Comparison of ENCODE assay signal across 10 mouse cellular contexts in genomic region chr13:98027122-98027521, GRCm38 (mm10).
DNase-seq lines count a peak whose midpoint lies in the region; ATAC-seq and TF ChIP-seq lines count a peak whose summit lies in the region.
"Had no signal": no experiment of that assay in that cellular context is flagged by ENCODE, and none has a peak within 500 bp of the region (broad histone marks: within the 10 kb centered on the region; RNA-seq: fewer than 3 reads in every experiment).

No protein-coding gene starts in this region.

- WGBS in heart, embryonic 13.5 days = 71% methylated on average over 5 of the region's 5 CpGs
- WGBS in heart, embryonic 10.5 days = 73% methylated on average over 5 of the region's 5 CpGs
- WGBS in liver, postnatal 0 days (ENCODE audit: insufficient replicate concordance) = 64% methylated on average over 5 of the region's 5 CpGs
- 68% methylated on average over 5 of the region's 5 CpGs for WGBS in intestine, postnatal 0 days

- TF ChIP-seq CTCF in liver, postnatal 0 days (IDR thresholded peaks at IDR 0.05; ENCODE audit: low read depth) = 0 out of 2 replicates have a peak, but pooled peaks have one; percentile 9
- TF ChIP-seq CTCF in intestine, postnatal 0 days (IDR thresholded peaks at IDR 0.05; ENCODE audit: low read depth) = peak; percentile 56

- H3K27me3 ChIP-seq in heart, embryonic 13.5 days (replicated peaks) = no peaks in the 10 kb centered on the region
- H3K27me3 ChIP-seq in heart, embryonic 10.5 days (ENCODE audit: insufficient read depth, poor library complexity, severe bottlenecking) = no peaks in the 10 kb centered on the region
- 0 out of 2 replicates have a peak, but pooled peaks cover 3% of the 10 kb centered on the region for H3K27me3 ChIP-seq in liver, postnatal 0 days (ENCODE audit: insufficient read depth, low read length)
- H3K27me3 ChIP-seq in intestine, postnatal 0 days (replicated peaks; ENCODE audit: control insufficient read depth, insufficient read depth, low read length) = no peaks in the 10 kb centered on the region
- H3K27me3 ChIP-seq in myocyte (ENCODE audit: control insufficient read depth, insufficient read depth, insufficient read length) = no peaks in the 10 kb centered on the region
- H3K27me3 ChIP-seq: forebrain, embryonic 15.5 days; hindbrain, embryonic 13.5 days had no signal

- H3K9ac ChIP-seq in heart, embryonic 13.5 days = no peak overlapping the region
- H3K9ac ChIP-seq in liver, postnatal 0 days (replicated peaks) = no peak overlapping the region
- H3K9ac ChIP-seq in intestine, postnatal 0 days (ENCODE audit: low read depth, low read length) = no peak overlapping the region
- H3K9ac ChIP-seq: forebrain, embryonic 15.5 days; hindbrain, embryonic 13.5 days had no signal

- no peak for TF ChIP-seq POLR2A in myocyte (IDR thresholded peaks at IDR 0.05; ENCODE audit: insufficient read length, low read depth)

- H3K36me3 ChIP-seq in heart, embryonic 13.5 days = no peaks in the 10 kb centered on the region
- H3K36me3 ChIP-seq in heart, embryonic 10.5 days = no peaks in the 10 kb centered on the region
- H3K36me3 ChIP-seq in liver, postnatal 0 days (replicated peaks; ENCODE audit: insufficient read depth, low read length) = no peaks in the 10 kb centered on the region
- no peaks in the 10 kb centered on the region for H3K36me3 ChIP-seq in intestine, postnatal 0 days (ENCODE audit: control insufficient read depth, insufficient read depth)
- H3K36me3 ChIP-seq in myocyte (ENCODE audit: control insufficient read depth, insufficient read depth) = no peaks in the 10 kb centered on the region
- H3K36me3 ChIP-seq: forebrain, embryonic 15.5 days; hindbrain, embryonic 13.5 days had no signal

- no peak for ATAC-seq in heart, embryonic 13.5 days (ENCODE audit: extremely low read depth, insufficient number of reproducible peaks, low FRiP score, low TSS enrichment)
- ATAC-seq in liver, postnatal 0 days = no peak
- no peak for ATAC-seq in intestine, postnatal 0 days
- ATAC-seq: forebrain, embryonic 15.5 days had no signal

- H3K9me3 ChIP-seq in heart, embryonic 13.5 days = no peaks in the 10 kb centered on the region
- H3K9me3 ChIP-seq in heart, embryonic 10.5 days = no peaks in the 10 kb centered on the region
- no peaks in the 10 kb centered on the region for H3K9me3 ChIP-seq in liver, postnatal 0 days (ENCODE audit: low read length)
- H3K9me3 ChIP-seq in intestine, postnatal 0 days (ENCODE audit: control insufficient read depth) = no peaks in the 10 kb centered on the region
- H3K9me3 ChIP-seq: forebrain, embryonic 15.5 days; hindbrain, embryonic 13.5 days had no signal

- no peak for DNase-seq in heart, embryonic 10.5 days (ENCODE audit: low spot score)
- no peak for DNase-seq in liver, postnatal 0 days
- DNase-seq in liver = no peak
- DNase-seq in cerebellum, adult 11-12 months = no peak
- DNase-seq in adrenal gland, adult (ENCODE audit: inconsistent age in 2 of 2, low spot score in 1 of 2) = no peak

- 0 out of 2 replicates have a peak overlapping the region, but pooled peaks have one; percentile 30 for H3K27ac ChIP-seq in heart, embryonic 13.5 days (replicated peaks)
- no peak overlapping the region for H3K27ac ChIP-seq in heart, embryonic 10.5 days
- H3K27ac ChIP-seq in liver, postnatal 0 days (ENCODE audit: low read depth) = no peak overlapping the region
- peak overlapping the region; percentile 36; the same call in 1 of the 2 replicates for H3K27ac ChIP-seq in intestine, postnatal 0 days (ENCODE audit: low read depth, low read length)
- H3K27ac ChIP-seq: forebrain, embryonic 15.5 days; hindbrain, embryonic 13.5 days had no signal

- no peak overlapping the region for H3ac ChIP-seq in myocyte (ENCODE audit: control insufficient read depth, insufficient read length)

- no peak overlapping the region for H3K4me3 ChIP-seq in heart, embryonic 13.5 days
- no peak overlapping the region for H3K4me3 ChIP-seq in heart, embryonic 10.5 days
- no peak overlapping the region for H3K4me3 ChIP-seq in liver, postnatal 0 days (ENCODE audit: low read depth, low read length)
- H3K4me3 ChIP-seq in intestine, postnatal 0 days (ENCODE audit: low read depth, low read length) = no peak overlapping the region
- H3K4me3 ChIP-seq in myocyte = no peak overlapping the region
- H3K4me3 ChIP-seq: forebrain, embryonic 15.5 days; hindbrain, embryonic 13.5 days had no signal

- TF ChIP-seq EP300 in liver, postnatal 0 days (IDR thresholded peaks at IDR 0.05; ENCODE audit: low read depth) = no peak

- no peak overlapping the region for H3K4me2 ChIP-seq in heart, embryonic 13.5 days
- H3K4me2 ChIP-seq in liver, postnatal 0 days (ENCODE audit: low read depth, low read length) = no peak overlapping the region
- no peak overlapping the region for H3K4me2 ChIP-seq in intestine, postnatal 0 days (replicated peaks; ENCODE audit: low read depth)
- peak overlapping the region; percentile 69 for H3K4me2 ChIP-seq in myocyte (ENCODE audit: low read depth)
- H3K4me2 ChIP-seq: forebrain, embryonic 15.5 days; hindbrain, embryonic 13.5 days had no signal

- no peaks in the 10 kb centered on the region for H3K79me2 ChIP-seq in myocyte (ENCODE audit: control insufficient read depth, insufficient read depth)

- H3K4me1 ChIP-seq in heart, embryonic 13.5 days = peaks cover 28% of the 10 kb centered on the region
- peaks cover 18% of the 10 kb centered on the region; the same call in 1 of the 2 replicates for H3K4me1 ChIP-seq in heart, embryonic 10.5 days
- no peaks in the 10 kb centered on the region for H3K4me1 ChIP-seq in liver, postnatal 0 days (ENCODE audit: insufficient read depth)
- no peaks in the 10 kb centered on the region for H3K4me1 ChIP-seq in intestine, postnatal 0 days (replicated peaks; ENCODE audit: control insufficient read depth, insufficient read depth, low read length)

TF ChIP-seq in myocyte, 11 proteins besides CTCF, POLR2A, EP300 and RAD21:
- TF ChIP-seq E2F4 (IDR thresholded peaks at IDR 0.05; ENCODE audit: insufficient read depth) = no peak
- no peak for TF ChIP-seq POLR2AphosphoS2 (IDR thresholded peaks at IDR 0.05; ENCODE audit: insufficient read length, low read depth)
- TF ChIP-seq MAX (IDR thresholded peaks at IDR 0.05; ENCODE audit: low read depth) = no peak
- TF ChIP-seq CEBPB (IDR thresholded peaks at IDR 0.05; ENCODE audit: insufficient read depth, poor library complexity, severe bottlenecking) = no peak
- TF ChIP-seq MYOG (IDR thresholded peaks at IDR 0.05; ENCODE audit: control insufficient read depth in 1 of 3, insufficient read depth in 1 of 3, insufficient read length in 2 of 3, low read depth in 2 of 3) = no peak
- TF ChIP-seq TCF3 (IDR thresholded peaks at IDR 0.05; ENCODE audit: insufficient read length, low read depth) = no peak
- no peak for TF ChIP-seq USF1 (IDR thresholded peaks at IDR 0.05; ENCODE audit: low read depth)
- no peak for TF ChIP-seq TCF12 (IDR thresholded peaks at IDR 0.05; ENCODE audit: insufficient read depth, poor library complexity, severe bottlenecking)
- TF ChIP-seq REST (IDR thresholded peaks at IDR 0.05; ENCODE audit: insufficient read depth, insufficient read length) = no peak
- no peak for TF ChIP-seq SRF (IDR thresholded peaks at IDR 0.05; ENCODE audit: control insufficient read depth, insufficient read length, low read depth)
- TF ChIP-seq MYOD1 (IDR thresholded peaks at IDR 0.05; ENCODE audit: control insufficient read depth in 1 of 3, insufficient read length in 2 of 3, low read depth in 2 of 3) = no peak

Comparison
In these comparisons a context has a peak if more than half of its experiments do, and no peak if none do; other contexts are left out.
1. H3K27ac ChIP-seq: peak in heart, embryonic 13.5 days (single experiment) and intestine, postnatal 0 days (single experiment); none in heart, embryonic 10.5 days (single experiment) and liver, postnatal 0 days (single experiment).